Mouse (Mus musculus): ENCODE results near the gene Gdap1l1. TPM values are rescaled to one million over a fixed set of nuclear protein-coding genes. Genes with fewer than 3 reads are reported as not detected.
"Not testable (repeated sequence)": the region's sequence is repeated elsewhere in the genome, so short reads cannot be mapped to it uniquely, and the experiment has no call there.

Gene Gdap1l1
- polyA plus RNA-seq, 1 experiment = 0.31 TPM

- Histone ChIP-seq H3K36me3 (ENCODE audit: control insufficient read depth, insufficient read depth, low read length) (no peaks in the 10 kb centered on the region), H3K4me1 (ENCODE audit: control insufficient read depth, insufficient read depth, low read length) (peaks cover 7% of the 10 kb centered on the region; the same call in 1 of the 2 replicates), H3K27ac (ENCODE audit: insufficient read depth, low read depth, low read length) (no peak overlapping the region), H3K27me3 (replicated peaks; ENCODE audit: control insufficient read depth, insufficient read depth, low read length) (no peaks in the 10 kb centered on the region), H3K4me3 (ENCODE audit: insufficient read depth, low read depth, low read length) (no peak overlapping the region)
- no peak for DNase-seq
- no peak for TF ChIP-seq CTCF (conservative IDR thresholded peaks at IDR 0.05; ENCODE audit: insufficient read depth, insufficient read length, low read depth, low read length)
- no peak for TF ChIP-seq POLR2A (IDR thresholded peaks at IDR 0.05; ENCODE audit: low read depth, low read length)
- WGBS = 74% methylated on average over 4 of the region's 4 CpGs
Measured at GRCm38 (mm10) chr2:163398770-163399169, 39.5 kb upstream of the Gdap1l1 start.

- 74% methylated on average over 8 of the region's 8 CpGs for WGBS
- H3K27ac ChIP-seq (ENCODE audit: insufficient read depth, low read depth, low read length) = no peak overlapping the region
- no peak for DNase-seq
- H3K4me3 ChIP-seq (ENCODE audit: insufficient read depth, low read depth, low read length) = no peak overlapping the region
- no peaks in the 10 kb centered on the region for H3K36me3 ChIP-seq (ENCODE audit: control insufficient read depth, insufficient read depth, low read length)
- H3K4me1 ChIP-seq (ENCODE audit: control insufficient read depth, insufficient read depth, low read length) = peaks cover 12% of the 10 kb centered on the region; the same call in 1 of the 2 replicates
- TF ChIP-seq CTCF (conservative IDR thresholded peaks at IDR 0.05; ENCODE audit: insufficient read depth, insufficient read length, low read depth, low read length) (no peak), POLR2A (IDR thresholded peaks at IDR 0.05; ENCODE audit: low read depth, low read length) (no peak)
- H3K27me3 ChIP-seq (replicated peaks; ENCODE audit: control insufficient read depth, insufficient read depth, low read length) = no peaks in the 10 kb centered on the region
Measured at GRCm38 (mm10) chr2:163399222-163399621, 39.1 kb upstream of the Gdap1l1 start.

GRCm38 (mm10) chr2:163401221-163401620 is 37.1 kb upstream of the Gdap1l1 start:
- no peak for TF ChIP-seq POLR2A (IDR thresholded peaks at IDR 0.05; ENCODE audit: low read depth, low read length)
- peak; percentile 51 for TF ChIP-seq CTCF (conservative IDR thresholded peaks at IDR 0.05; ENCODE audit: insufficient read depth, insufficient read length, low read depth, low read length)
- Histone ChIP-seq H3K27me3 (replicated peaks; ENCODE audit: control insufficient read depth, insufficient read depth, low read length) (no peaks in the 10 kb centered on the region), H3K4me3 (ENCODE audit: insufficient read depth, low read depth, low read length) (no peak overlapping the region), H3K36me3 (ENCODE audit: control insufficient read depth, insufficient read depth, low read length) (0 out of 2 replicates have a peak, but pooled peaks cover 3% of the 10 kb centered on the region), H3K27ac (ENCODE audit: insufficient read depth, low read depth, low read length) (no peak overlapping the region), H3K4me1 (ENCODE audit: control insufficient read depth, insufficient read depth, low read length) (peaks cover 12% of the 10 kb centered on the region; the same call in 1 of the 2 replicates)
- peak; percentile 82 for DNase-seq
- 4% methylated on average over 8 of the region's 8 CpGs for WGBS

GRCm38 (mm10) chr2:163404037-163404815 is 34.0 kb upstream of the Gdap1l1 start:
- no peak for TF ChIP-seq POLR2A (IDR thresholded peaks at IDR 0.05; ENCODE audit: low read depth, low read length)
- TF ChIP-seq CTCF (conservative IDR thresholded peaks at IDR 0.05; ENCODE audit: insufficient read depth, insufficient read length, low read depth, low read length) = no peak
- DNase-seq = peak; percentile 63
- H3K4me3 ChIP-seq (ENCODE audit: insufficient read depth, low read depth, low read length) = no peak overlapping the region
- WGBS = 38% methylated on average over 8 of the region's 8 CpGs
- peak overlapping the region; percentile 51; the same call in 1 of the 2 replicates for H3K27ac ChIP-seq (ENCODE audit: insufficient read depth, low read depth, low read length)
- no peaks in the 10 kb centered on the region for H3K27me3 ChIP-seq (replicated peaks; ENCODE audit: control insufficient read depth, insufficient read depth, low read length)
- H3K4me1 ChIP-seq (ENCODE audit: control insufficient read depth, insufficient read depth, low read length) = peaks cover 12% of the 10 kb centered on the region; the same call in 1 of the 2 replicates
- peaks cover 15% of the 10 kb centered on the region for H3K36me3 ChIP-seq (ENCODE audit: control insufficient read depth, insufficient read depth, low read length)

GRCm38 (mm10) chr2:163410211-163410610 is 28.1 kb upstream of the Gdap1l1 start:
- DNase-seq = no peak
- Histone ChIP-seq H3K4me3 (ENCODE audit: insufficient read depth, low read depth, low read length) (no peak overlapping the region), H3K36me3 (ENCODE audit: control insufficient read depth, insufficient read depth, low read length) (peaks cover 23% of the 10 kb centered on the region), H3K27me3 (replicated peaks; ENCODE audit: control insufficient read depth, insufficient read depth, low read length) (no peaks in the 10 kb centered on the region), H3K4me1 (ENCODE audit: control insufficient read depth, insufficient read depth, low read length) (no peaks in the 10 kb centered on the region; the same call in 1 of the 2 replicates), H3K27ac (ENCODE audit: insufficient read depth, low read depth, low read length) (no peak overlapping the region)
- WGBS = 54% methylated on average over 3 of the region's 3 CpGs
- TF ChIP-seq CTCF (conservative IDR thresholded peaks at IDR 0.05; ENCODE audit: insufficient read depth, insufficient read length, low read depth, low read length) (no peak), POLR2A (IDR thresholded peaks at IDR 0.05; ENCODE audit: low read depth, low read length) (no peak)

- peaks cover 21% of the 10 kb centered on the region for H3K36me3 ChIP-seq (ENCODE audit: control insufficient read depth, insufficient read depth, low read length)
- WGBS = 79% methylated on average over 3 of the region's 3 CpGs
- not testable (repeated sequence) for H3K27ac ChIP-seq (ENCODE audit: insufficient read depth, low read depth, low read length); H3K27me3 ChIP-seq (replicated peaks; ENCODE audit: control insufficient read depth, insufficient read depth, low read length); H3K4me3 ChIP-seq (ENCODE audit: insufficient read depth, low read depth, low read length); DNase-seq; H3K4me1 ChIP-seq (ENCODE audit: control insufficient read depth, insufficient read depth, low read length)
Measured at GRCm38 (mm10) chr2:163411344-163411743, 26.9 kb upstream of the Gdap1l1 start.

GRCm38 (mm10) chr2:163411840-163412239 is 26.4 kb upstream of the Gdap1l1 start:
- Histone ChIP-seq H3K27ac (ENCODE audit: insufficient read depth, low read depth, low read length) (no peak overlapping the region), H3K36me3 (ENCODE audit: control insufficient read depth, insufficient read depth, low read length) (peaks cover 21% of the 10 kb centered on the region), H3K27me3 (replicated peaks; ENCODE audit: control insufficient read depth, insufficient read depth, low read length) (no peaks in the 10 kb centered on the region), H3K4me3 (ENCODE audit: insufficient read depth, low read depth, low read length) (no peak overlapping the region), H3K4me1 (ENCODE audit: control insufficient read depth, insufficient read depth, low read length) (no peaks in the 10 kb centered on the region; the same call in 1 of the 2 replicates)
- TF ChIP-seq POLR2A (IDR thresholded peaks at IDR 0.05; ENCODE audit: low read depth, low read length) (no peak), CTCF (conservative IDR thresholded peaks at IDR 0.05; ENCODE audit: insufficient read depth, insufficient read length, low read depth, low read length) (no peak)
- no peak for DNase-seq
- WGBS = 62% methylated on average over 4 of the region's 4 CpGs
